8 mouse cellular contexts compared by ENCODE assay signal in the genomic region with DNA sequence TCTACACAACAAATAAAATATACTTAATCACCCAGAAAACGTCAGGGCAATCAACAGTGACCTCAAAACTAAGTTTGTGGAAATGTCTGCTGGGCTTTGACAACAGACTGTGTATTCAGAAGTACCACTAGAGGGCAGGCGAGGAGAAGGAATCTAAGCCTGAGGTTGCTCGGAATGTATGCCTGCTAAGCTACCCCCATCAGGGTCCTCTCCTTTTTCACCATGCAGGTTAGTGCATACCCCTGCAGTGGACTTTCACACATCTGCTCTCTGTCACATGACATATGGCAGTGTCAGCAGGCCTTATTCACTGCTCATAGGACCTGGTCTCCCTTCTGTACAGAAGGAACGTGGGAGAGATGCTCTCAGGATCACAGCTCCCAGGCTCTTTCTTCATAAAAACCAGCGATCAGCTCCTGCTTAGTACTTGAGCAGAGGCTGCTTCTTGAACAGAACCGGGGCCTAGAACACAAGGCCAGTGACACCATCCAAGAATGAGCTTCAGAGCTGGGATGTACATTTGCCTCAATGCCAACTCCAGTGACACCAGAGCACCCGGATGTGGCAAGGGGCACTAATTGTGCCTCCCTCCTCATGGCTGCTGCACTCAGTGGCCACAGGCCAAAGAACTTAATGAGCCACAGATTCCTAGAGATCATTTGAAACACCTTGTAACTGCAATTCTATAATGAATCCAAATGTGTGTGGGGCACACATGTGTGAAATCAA.
DNase-seq lines count a peak whose midpoint lies in the region; ATAC-seq and TF ChIP-seq lines count a peak whose summit lies in the region.

No protein-coding gene starts in this region.

- no peak overlapping the region for H3K9ac ChIP-seq in forebrain, embryonic 13.5 days
- H3K9ac ChIP-seq in limb, embryonic 12.5 days (replicated peaks): no peak overlapping the region

- no peak overlapping the region for H3K4me3 ChIP-seq in forebrain, embryonic 13.5 days
- no peak overlapping the region for H3K4me3 ChIP-seq in limb, embryonic 12.5 days (replicated peaks)

- no peaks in the 10 kb centered on the region for H3K4me1 ChIP-seq in forebrain, embryonic 13.5 days
- H3K4me1 ChIP-seq in limb, embryonic 12.5 days (replicated peaks): peaks cover 10% of the 10 kb centered on the region

- H3K27ac ChIP-seq in forebrain, embryonic 13.5 days: no peak overlapping the region
- H3K27ac ChIP-seq in limb, embryonic 12.5 days: peak overlapping the region; percentile 25; the same call in 1 of the 2 replicates

- TF ChIP-seq CTCF in brain, embryonic 14.5 days (IDR thresholded peaks at IDR 0.05; ENCODE audit: borderline replicate concordance, extremely low read depth, insufficient read depth, insufficient read length): peak; percentile 84

- peak; percentile 15 to 27 for DNase-seq in spleen, postnatal 36 days (ENCODE audit: low spot score in 2 of 2)
- DNase-seq in spleen, postnatal 4 days (ENCODE audit: low spot score in 2 of 2): no peak
- DNase-seq in brain, embryonic 14.5 days (ENCODE audit: low read depth): peak; percentile 89
- peak; percentile 25 for DNase-seq in thymus, postnatal 25 days

- ATAC-seq in forebrain, embryonic 13.5 days: peak; percentile 90
- ATAC-seq in inflammation-experienced regulatory T-cells, adult 6 months: peak; percentile 70
- ATAC-seq in limb, embryonic 12.5 days (ENCODE audit: insufficient number of reproducible peaks, insufficient read depth, low FRiP score, low TSS enrichment, low read depth): peak; percentile 84
- peak; percentile 42; the same call in 1 of the 2 replicates for ATAC-seq in monocyte, adult 5-6 weeks (replicated peaks; ENCODE audit: insufficient number of reproducible peaks, low FRiP score, low TSS enrichment, poor library complexity, severe bottlenecking)

- no peaks in the 10 kb centered on the region for H3K9me3 ChIP-seq in forebrain, embryonic 13.5 days (replicated peaks)
- no peaks in the 10 kb centered on the region for H3K9me3 ChIP-seq in limb, embryonic 12.5 days

- no peak overlapping the region for H3K4me2 ChIP-seq in forebrain, embryonic 13.5 days
- no peak overlapping the region for H3K4me2 ChIP-seq in limb, embryonic 12.5 days

- 37% methylated on average over 7 of the region's 7 CpGs for WGBS in forebrain, embryonic 13.5 days
- WGBS in limb, embryonic 12.5 days: 29% methylated on average over 7 of the region's 7 CpGs

- no peaks in the 10 kb centered on the region for H3K27me3 ChIP-seq in forebrain, embryonic 13.5 days
- no peaks in the 10 kb centered on the region for H3K27me3 ChIP-seq in limb, embryonic 12.5 days

- TF ChIP-seq POLR2A in brain, embryonic 14.5 days (IDR thresholded peaks at IDR 0.05; ENCODE audit: borderline replicate concordance, extremely low read depth, insufficient read depth, insufficient read length, poor library complexity, severe bottlenecking): no peak

- H3K36me3 ChIP-seq in forebrain, embryonic 13.5 days (ENCODE audit: poor library complexity, severe bottlenecking): no peaks in the 10 kb centered on the region
- no peaks in the 10 kb centered on the region for H3K36me3 ChIP-seq in limb, embryonic 12.5 days

Comparison
In these comparisons a context has a peak if more than half of its experiments do, and no peak if none do; other contexts are left out.
1. DNase-seq: peak in spleen, postnatal 36 days (2 of 2), brain, embryonic 14.5 days (single experiment) and thymus, postnatal 25 days (single experiment); none in spleen, postnatal 4 days (0 of 2).
2. Peak in every context shown above with its lines, with median percentiles within 50 percentile points of each other: ATAC-seq.